Mouse (Mus musculus): ENCODE results near the gene Lrrc58. TPM values are rescaled to one million over a fixed set of nuclear protein-coding genes. Genes with fewer than 3 reads are reported as not detected.

Lrrc58 gene
- polyA plus RNA-seq, 1 experiment from 2014 or later = 66.7 TPM

DNA sequence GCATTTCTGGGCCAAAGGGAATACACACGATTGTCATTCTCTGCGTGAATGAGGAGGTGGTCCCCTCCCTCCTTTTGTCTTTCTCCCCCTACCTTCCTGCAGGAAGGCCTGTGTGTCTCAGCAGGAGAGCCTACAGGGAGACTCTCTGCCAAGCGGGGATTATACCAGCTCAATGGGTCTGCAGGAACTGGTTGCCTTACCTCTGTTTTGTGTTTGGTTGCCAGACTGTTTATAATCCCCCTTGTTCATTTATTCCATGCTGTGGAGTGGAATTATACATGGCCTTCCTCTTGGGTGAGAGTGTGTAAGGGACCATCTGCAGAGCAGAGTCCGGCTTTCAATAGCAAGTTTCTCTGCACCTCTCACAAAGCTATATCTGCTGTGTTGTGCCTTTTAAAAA lies 58.9 kb downstream of the Lrrc58 start:
- no peak overlapping the region for H3K4me3 ChIP-seq (replicated peaks)
- H3K27me3 ChIP-seq = no peaks in the 10 kb centered on the region
- H3K27ac ChIP-seq = no peak overlapping the region
- H3K9me3 ChIP-seq = no peaks in the 10 kb centered on the region
- H3K4me2 ChIP-seq = no peak overlapping the region
- no peaks in the 10 kb centered on the region for H3K36me3 ChIP-seq
- no peaks in the 10 kb centered on the region for H3K4me1 ChIP-seq (replicated peaks)
- ATAC-seq (ENCODE audit: insufficient number of reproducible peaks, insufficient read depth, low FRiP score, low TSS enrichment, low read depth) = no peak
- no peak overlapping the region for H3K9ac ChIP-seq (replicated peaks)
- WGBS = 47% methylated on average over 4 of the region's 4 CpGs

DNA sequence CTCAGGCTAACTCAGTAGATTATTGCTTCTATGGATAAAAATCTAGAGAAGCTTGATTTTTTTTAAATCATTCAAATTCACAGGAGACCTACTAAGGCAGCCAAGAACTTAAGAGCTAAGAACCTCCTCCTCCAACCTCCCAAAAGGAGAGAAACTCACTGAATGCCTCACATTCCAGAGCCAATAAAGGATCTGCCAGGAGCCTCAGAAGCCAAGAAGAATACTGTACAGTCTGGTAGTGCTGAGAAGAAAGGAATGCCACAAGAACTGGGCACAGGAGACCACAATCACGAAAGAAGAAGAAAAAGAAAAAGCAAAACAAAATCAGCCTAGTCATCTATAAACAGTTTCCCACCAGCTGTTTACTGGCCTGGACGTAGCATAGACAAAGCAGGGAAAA lies 60.8 kb downstream of the Lrrc58 start:
- H3K27me3 ChIP-seq = no peaks in the 10 kb centered on the region
- H3K9me3 ChIP-seq = no peaks in the 10 kb centered on the region
- 60% methylated on average over 2 of the region's 2 CpGs for WGBS
- ATAC-seq (ENCODE audit: insufficient number of reproducible peaks, insufficient read depth, low FRiP score, low TSS enrichment, low read depth) = no peak
- no peaks in the 10 kb centered on the region for H3K4me1 ChIP-seq (replicated peaks)
- no peak overlapping the region for H3K27ac ChIP-seq
- no peak overlapping the region for H3K4me3 ChIP-seq (replicated peaks)
- H3K9ac ChIP-seq (replicated peaks) = no peak overlapping the region
- no peaks in the 10 kb centered on the region for H3K36me3 ChIP-seq
- no peak overlapping the region for H3K4me2 ChIP-seq

DNA sequence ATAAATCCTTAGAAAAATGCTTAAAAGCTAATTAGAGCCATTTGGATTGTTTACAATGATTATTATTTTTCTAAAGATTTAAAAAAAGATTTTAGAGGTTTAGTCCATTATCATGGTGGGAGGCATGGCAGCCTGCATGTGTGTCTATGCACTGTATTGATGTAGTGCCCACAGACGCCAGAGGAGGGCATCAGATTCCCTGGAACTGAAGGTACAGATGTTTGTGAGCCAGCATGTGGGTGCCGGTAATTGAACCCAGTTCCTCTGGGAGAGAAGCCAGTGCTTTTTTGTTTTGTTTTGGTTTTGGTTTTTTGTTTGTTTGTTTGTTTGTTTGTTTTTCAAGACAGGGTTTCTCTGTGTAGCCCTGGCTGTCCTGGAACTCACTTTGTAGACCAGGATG lies 61.4 kb downstream of the Lrrc58 start:
- H3K9ac ChIP-seq (replicated peaks) = no peak overlapping the region
- no peaks in the 10 kb centered on the region for H3K36me3 ChIP-seq
- 83% methylated on average over 2 of the region's 2 CpGs for WGBS
- H3K9me3 ChIP-seq = no peaks in the 10 kb centered on the region
- H3K27ac ChIP-seq = no peak overlapping the region
- no peak overlapping the region for H3K4me2 ChIP-seq
- no peak overlapping the region for H3K4me3 ChIP-seq (replicated peaks)
- no peaks in the 10 kb centered on the region for H3K4me1 ChIP-seq (replicated peaks)
- ATAC-seq (ENCODE audit: insufficient number of reproducible peaks, insufficient read depth, low FRiP score, low TSS enrichment, low read depth) = no peak
- no peaks in the 10 kb centered on the region for H3K27me3 ChIP-seq

DNA sequence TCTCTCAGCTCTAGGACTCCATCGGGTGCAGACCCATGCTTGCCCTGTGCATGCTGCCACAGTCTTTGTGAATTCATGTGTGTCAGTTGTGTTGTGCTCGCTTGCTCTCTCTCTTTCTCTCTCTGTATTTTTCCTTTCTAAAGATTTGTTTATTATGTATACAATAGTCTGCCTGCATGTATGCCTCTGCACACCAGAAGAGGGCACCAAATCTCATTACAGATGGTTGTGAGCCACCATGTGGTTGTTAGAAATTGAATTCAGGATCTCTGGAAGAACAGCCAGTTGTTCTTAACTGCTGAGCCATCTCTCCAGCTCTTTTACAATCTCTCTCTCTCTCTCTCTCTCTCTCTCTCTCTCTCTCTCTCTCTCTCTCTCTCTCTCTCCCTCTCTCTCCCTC lies 66.7 kb downstream of the Lrrc58 start:
- H3K4me3 ChIP-seq (replicated peaks) = no peak overlapping the region
- no peaks in the 10 kb centered on the region for H3K36me3 ChIP-seq
- 91% methylated on average over 2 of the region's 2 CpGs for WGBS
- ATAC-seq (ENCODE audit: insufficient number of reproducible peaks, insufficient read depth, low FRiP score, low TSS enrichment, low read depth) = no peak
- peaks cover 15% of the 10 kb centered on the region; the same call in 1 of the 2 replicates for H3K4me1 ChIP-seq (replicated peaks)
- H3K9me3 ChIP-seq = no peaks in the 10 kb centered on the region
- H3K27me3 ChIP-seq = peaks cover 9% of the 10 kb centered on the region
- no peak overlapping the region for H3K27ac ChIP-seq
- H3K4me2 ChIP-seq = no peak overlapping the region
- no peak overlapping the region for H3K9ac ChIP-seq (replicated peaks)

DNA sequence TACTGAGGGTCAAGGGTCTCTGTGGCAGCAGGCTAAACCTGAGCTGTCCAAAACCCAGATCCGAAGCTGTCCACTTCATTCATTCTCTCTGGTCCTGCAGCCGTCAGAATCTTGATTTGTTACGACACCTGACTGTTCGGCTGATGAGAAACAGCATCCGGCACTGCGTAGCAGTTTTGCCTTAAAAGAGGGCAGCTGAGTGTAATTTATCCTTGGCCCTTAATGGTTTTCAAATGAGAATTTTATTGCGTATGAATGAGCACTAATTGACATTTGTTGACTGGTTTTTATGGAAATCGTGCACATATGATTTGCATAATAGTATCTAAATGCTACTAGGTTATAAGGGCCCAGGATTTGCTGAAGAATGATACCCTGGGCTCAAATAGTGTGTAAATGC lies 69.1 kb downstream of the Lrrc58 start:
- WGBS = 34% methylated on average over 8 of the region's 8 CpGs
- H3K4me1 ChIP-seq (replicated peaks) = peaks cover 18% of the 10 kb centered on the region; the same call in 1 of the 2 replicates
- H3K27me3 ChIP-seq = peaks cover 9% of the 10 kb centered on the region
- no peaks in the 10 kb centered on the region for H3K9me3 ChIP-seq
- no peak overlapping the region for H3K4me2 ChIP-seq
- ATAC-seq (ENCODE audit: insufficient number of reproducible peaks, insufficient read depth, low FRiP score, low TSS enrichment, low read depth) = no peak
- H3K27ac ChIP-seq = no peak overlapping the region
- no peaks in the 10 kb centered on the region for H3K36me3 ChIP-seq
- H3K9ac ChIP-seq (replicated peaks) = no peak overlapping the region
- no peak overlapping the region for H3K4me3 ChIP-seq (replicated peaks)

Other genes starting within 250 kb of the Lrrc58 start
- gene Ndufb4, start 213.9 kb upstream of the Lrrc58 start, polyA plus RNA-seq (2016; fragmentation: Nextera tagmentation; extraction: Ambion mirVana) = 67.4 and 74.0 TPM in 2 replicates
- gene Fstl1, start 91.5 kb upstream of the Lrrc58 start, polyA plus RNA-seq (2016; fragmentation: Nextera tagmentation; extraction: Ambion mirVana) = 385 and 432 TPM in 2 replicates
- gene Gm36028, start 7.2 kb upstream of the Lrrc58 start, polyA plus RNA-seq (2016; fragmentation: Nextera tagmentation; extraction: Ambion mirVana) = 0.19 TPM in 2 replicates
- gene Gpr156, start 48.1 kb downstream of the Lrrc58 start, polyA plus RNA-seq (2016; fragmentation: Nextera tagmentation; extraction: Ambion mirVana) = 1.5 and 2.0 TPM in 2 replicates
- 65.6 and 68.6 TPM in 2 replicates for gene Gsk3b, start 220.6 kb downstream of the Lrrc58 start, polyA plus RNA-seq (2016; fragmentation: Nextera tagmentation; extraction: Ambion mirVana)

Data from limb, embryonic 12.5 days (tissue).